Mouse (Mus musculus) thymus, adult 2 months (tissue): ENCODE results near the gene Uba3.

Experiments
- CTCF ChIP-seq: fragments of 200-500 bp; IDR thresholded peaks from 2 replicates; pipeline ENCODE4 v1.5.1; 2012; ENCODE audit warnings: mild to moderate bottlenecking, control low read depth, low read length, moderate library complexity, borderline replicate concordance; ENCODE audit not compliant: control insufficient read depth, poor library complexity, insufficient read depth; ENCODE audit errors: extremely low read depth
- POLR2A ChIP-seq: fragments of 200-500 bp; IDR thresholded peaks from 2 replicates; pipeline ENCODE4 v1.6.1; 2012; ENCODE audit warnings: mild to moderate bottlenecking, low read length, control low read depth, moderate library complexity; ENCODE audit not compliant: control insufficient read depth, poor library complexity, insufficient read depth; ENCODE audit errors: extremely low read depth

- TF ChIP-seq CTCF = no peak
- TF ChIP-seq POLR2A = no peak
Observed at GRCm38 (mm10) chr6:97145156-97145555, 60.3 kb downstream of the Uba3 start.
